Mouse (Mus musculus) fat pad, adult 2 months (tissue): Measurements from ENCODE around the gene Sash1.

Experiments used
- DNase-seq: peaks from one replicate; pipeline ENCODE4 v3.0.0-alpha.2; 2011; ENCODE audit warnings: low read depth, low spot score; ENCODE audit errors: extremely low read depth

Sash1 gene

GRCm38 (mm10) chr10:8693561-8693960, 192.3 kb downstream of the Sash1 start:
- no peak for DNase-seq

- no peak for DNase-seq
These were observed 193.3 kb downstream of the Sash1 start for GRCm38 (mm10) chr10:8692531-8692930.

- no peak for DNase-seq
These were observed 199.7 kb downstream of the Sash1 start for GRCm38 (mm10) chr10:8686219-8686618.

GRCm38 (mm10) chr10:8685269-8685668, 200.6 kb downstream of the Sash1 start:
- no peak for DNase-seq

- no peak for DNase-seq
These were observed 203.0 kb downstream of the Sash1 start for GRCm38 (mm10) chr10:8682900-8683299.

GRCm38 (mm10) chr10:8682341-8682740, 203.5 kb downstream of the Sash1 start:
- DNase-seq = no peak

GRCm38 (mm10) chr10:8676722-8677121, 209.1 kb downstream of the Sash1 start:
- DNase-seq = no peak
